Mouse (Mus musculus) testis, adult 2 months (tissue): Measurements from ENCODE around the gene Cttnbp2nl.

ENCODE experiments used
- CTCF ChIP-seq: fragments of 200-500 bp; IDR thresholded peaks from 2 replicates; pipeline ENCODE4 v1.5.1; 2012; ENCODE audit warnings: low read depth, mild to moderate bottlenecking, inconsistent platforms, low read length, moderate library complexity; ENCODE audit not compliant: control insufficient read depth, insufficient read depth, insufficient replicate concordance
- POLR2A ChIP-seq: fragments of 200-500 bp; IDR thresholded peaks from 2 replicates; pipeline ENCODE4 v1.6.1; 2012; ENCODE audit warnings: low read depth, mild to moderate bottlenecking, inconsistent platforms, low read length, moderate library complexity; ENCODE audit not compliant: control insufficient read depth

DNA sequence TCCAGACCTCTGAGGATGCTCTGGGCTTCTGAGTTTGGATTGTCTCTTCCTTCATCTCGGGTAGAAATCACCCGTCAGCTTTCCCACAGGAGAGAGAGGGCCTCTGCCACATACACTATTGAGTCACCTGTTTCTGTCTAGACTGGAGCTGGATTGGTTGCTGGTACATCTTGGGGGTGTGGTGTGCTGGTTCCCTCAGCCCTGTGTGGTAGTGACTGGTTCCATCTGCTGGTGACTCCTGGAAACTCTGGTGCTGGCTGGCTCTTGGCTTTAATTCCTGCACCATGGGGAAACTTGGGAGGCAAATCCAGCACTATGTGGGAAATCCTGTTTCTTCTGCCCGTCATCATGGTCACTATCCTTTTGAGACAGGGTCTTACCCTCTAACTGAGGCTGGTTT is 38.0 kb upstream of the Cttnbp2nl start:
- TF ChIP-seq CTCF (peak; percentile 53; the same call in 1 of the 2 replicates), POLR2A (no peak)
